Mouse (Mus musculus) intestine, embryonic 14.5 days (tissue): ENCODE measurements around the gene Cabin1. TPM values are rescaled to one million over a fixed set of nuclear protein-coding genes. Genes with fewer than 3 reads are reported as not detected.

Experiments
- ATAC-seq: fragments of 200-750 bp; cut with Nextera tagmentation; replicated peaks from 2 replicates; pipeline ENCODE4 v1.8.0; 2017; ENCODE audit warnings: low read depth, moderate number of reproducible peaks, moderate TSS enrichment, moderate library complexity; ENCODE audit not compliant: low FRiP score, low TSS enrichment
- DNase-seq: peaks from one replicate; pipeline ENCODE4 v3.0.0-alpha.2; 2018; ENCODE audit warnings: low spot score
- H3K27ac ChIP-seq: fragments of 300-500 bp; sonication (generic); 2 replicates; pipeline ENCODE4 v1.5.1; 2014; ENCODE audit warnings: low read depth, mild to moderate bottlenecking, control low read depth
- H3K27me3 ChIP-seq: fragments of 300-500 bp; sonication (generic); replicated peaks from 2 replicates; pipeline ENCODE4 v1.6.1; 2014; ENCODE audit warnings: low read length, control low read depth; ENCODE audit not compliant: control insufficient read depth, insufficient read depth
- H3K36me3 ChIP-seq: fragments of 300-500 bp; sonication (generic); 2 replicates; pipeline ENCODE4 v1.6.1; 2014; ENCODE audit warnings: low read length, control low read depth; ENCODE audit not compliant: control insufficient read depth, insufficient read depth
- H3K4me1 ChIP-seq: fragments of 300-500 bp; sonication (generic); replicated peaks from 2 replicates; pipeline ENCODE4 v1.6.1; 2014; ENCODE audit warnings: low read length, control low read depth, mixed read lengths; ENCODE audit not compliant: control insufficient read depth, insufficient read depth
- H3K4me2 ChIP-seq: fragments of 300-500 bp; sonication (generic); 2 replicates; pipeline ENCODE4 v1.6.1; 2014; ENCODE audit warnings: low read length
- H3K4me3 ChIP-seq: fragments of 300-500 bp; sonication (generic); 2 replicates; pipeline ENCODE4 v1.5.1; 2014; ENCODE audit warnings: low read depth, low read length, control low read depth, mixed read lengths
- H3K9ac ChIP-seq: fragments of 300-500 bp; sonication (generic); 2 replicates; pipeline ENCODE4 v1.6.1; 2014; ENCODE audit warnings: mild to moderate bottlenecking, low read length
- H3K9me3 ChIP-seq: fragments of 300-500 bp; sonication (generic); 2 replicates; pipeline ENCODE4 v1.6.1; 2016; ENCODE audit warnings: low read length, control low read depth; ENCODE audit not compliant: control insufficient read depth
- WGBS: fragments of 180-500 bp; shearing (Covaris S2); extraction: QIAGEN DNeasy Blood & Tissue Kit; methylation state at CpG from one replicate; pipeline ENCODE4 v1.1.7; 2014; 5-methylcytosine and 5-hydroxymethylcytosine counted together
- polyA plus RNA-seq: library from polyadenylated mRNA; unstranded; fragments of >200 nt; fragmentation: Nextera tagmentation; extraction: Ambion mirVana; gene quantifications from 2 replicates; pipeline ENCODE4 v1.2.1, GENCODE M21; 2014

Gene Cabin1
- polyA plus RNA-seq, 1 experiment from 2014 or later, result 47.2 TPM

GRCm38 (mm10) chr10:75636084-75636786 lies 127.9 kb downstream of the Cabin1 start:
- WGBS, result 84% methylated on average over 12 of the region's 12 CpGs
- H3K27ac ChIP-seq, result no peak overlapping the region
- H3K4me2 ChIP-seq, result no peak overlapping the region
- DNase-seq (no peak), ATAC-seq (no peak)
- H3K9ac ChIP-seq, result no peak overlapping the region
- no peaks in the 10 kb centered on the region for H3K36me3 ChIP-seq
- no peaks in the 10 kb centered on the region for H3K9me3 ChIP-seq
- no peaks in the 10 kb centered on the region; the same call in 1 of the 2 replicates for H3K4me1 ChIP-seq
- no peaks in the 10 kb centered on the region for H3K27me3 ChIP-seq
- H3K4me3 ChIP-seq, result no peak overlapping the region

GRCm38 (mm10) chr10:75635693-75636055 lies 128.5 kb downstream of the Cabin1 start:
- DNase-seq (peak; percentile 89), ATAC-seq (no peak)
- Histone ChIP-seq H3K4me2 (no peak overlapping the region), H3K4me1 (no peaks in the 10 kb centered on the region; the same call in 1 of the 2 replicates), H3K36me3 (no peaks in the 10 kb centered on the region), H3K27ac (no peak overlapping the region), H3K27me3 (no peaks in the 10 kb centered on the region), H3K9me3 (no peaks in the 10 kb centered on the region), H3K4me3 (no peak overlapping the region), H3K9ac (no peak overlapping the region)
- WGBS, result 9% methylated on average over 9 of the region's 9 CpGs

DNA sequence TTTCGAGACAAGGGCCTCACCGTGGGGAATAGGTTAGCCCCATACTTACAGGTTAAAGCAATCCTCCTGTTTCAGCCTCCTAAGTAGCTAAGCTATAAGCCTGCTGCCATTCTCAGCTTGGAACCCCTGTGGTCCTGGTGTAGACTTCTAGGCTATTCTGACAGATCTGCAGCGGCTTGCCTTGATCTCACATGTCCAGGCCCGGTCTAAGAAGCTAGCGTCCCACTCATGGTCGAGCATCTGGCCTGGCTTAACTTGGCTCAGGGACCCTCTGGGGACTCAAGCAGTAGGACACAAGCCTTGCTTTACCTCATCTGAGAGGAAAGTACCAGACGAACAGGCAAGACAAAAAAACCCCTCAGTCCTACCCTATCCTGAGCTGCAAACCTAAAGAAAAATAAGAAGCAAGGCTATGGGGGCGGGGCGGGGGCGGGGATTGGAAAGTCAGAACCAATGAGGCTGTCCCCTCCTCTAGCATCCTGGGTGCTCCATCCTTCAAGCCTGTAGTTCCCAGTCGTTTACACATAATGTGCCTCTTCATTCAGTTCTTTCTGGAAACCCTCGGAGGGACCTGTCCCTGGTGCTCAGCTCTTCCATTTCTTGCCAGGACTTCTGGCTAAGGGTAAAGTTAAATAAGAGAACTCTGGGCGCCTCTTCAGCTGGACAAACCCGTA lies 129.0 kb downstream of the Cabin1 start:
- Histone ChIP-seq H3K27ac (no peak overlapping the region), H3K9me3 (no peaks in the 10 kb centered on the region), H3K27me3 (no peaks in the 10 kb centered on the region), H3K4me3 (no peak overlapping the region), H3K4me2 (no peak overlapping the region), H3K9ac (no peak overlapping the region), H3K4me1 (no peaks in the 10 kb centered on the region; the same call in 1 of the 2 replicates), H3K36me3 (no peaks in the 10 kb centered on the region)
- no peak for ATAC-seq
- WGBS, result 72% methylated on average over 14 of the region's 14 CpGs
- DNase-seq, result no peak

- Histone ChIP-seq H3K4me3 (no peak overlapping the region), H3K27me3 (no peaks in the 10 kb centered on the region), H3K36me3 (no peaks in the 10 kb centered on the region), H3K4me2 (no peak overlapping the region), H3K9me3 (no peaks in the 10 kb centered on the region), H3K4me1 (no peaks in the 10 kb centered on the region; the same call in 1 of the 2 replicates), H3K27ac (no peak overlapping the region), H3K9ac (no peak overlapping the region)
- 90% methylated on average over 8 of the region's 8 CpGs for WGBS
- no peak for ATAC-seq
- DNase-seq, result no peak
These were observed 129.5 kb downstream of the Cabin1 start for GRCm38 (mm10) chr10:75634610-75635009.

DNA sequence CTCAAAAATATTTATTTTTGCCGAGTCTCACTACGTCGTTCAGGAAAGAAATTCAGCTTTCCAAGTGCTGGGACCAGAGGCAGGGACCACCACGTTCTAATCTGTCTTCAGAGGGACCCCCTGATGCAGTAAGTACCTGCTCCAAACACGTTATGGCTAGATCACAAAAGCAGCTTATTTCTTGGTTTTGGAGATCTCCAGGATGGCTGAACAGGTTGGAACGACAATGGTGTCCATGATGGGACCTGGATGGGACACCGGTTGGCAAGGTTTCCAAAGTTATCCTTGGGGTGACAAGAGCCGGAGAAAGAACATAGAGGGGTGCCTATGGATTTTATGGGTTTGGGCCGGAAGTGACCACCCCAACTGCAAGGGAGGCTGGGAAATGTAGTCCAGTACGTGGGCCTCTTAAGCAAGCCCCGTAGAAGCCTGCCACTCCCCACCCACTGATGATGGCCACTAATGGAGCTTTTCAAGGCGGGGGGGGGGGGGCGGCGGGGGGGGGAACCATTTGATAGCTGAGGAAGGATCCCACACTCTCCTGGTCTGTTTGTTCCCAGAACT lies 130.5 kb downstream of the Cabin1 start:
- 74% methylated on average over 12 of the region's 14 CpGs for WGBS
- DNase-seq, result no peak
- no peaks in the 10 kb centered on the region for H3K36me3 ChIP-seq

DNA sequence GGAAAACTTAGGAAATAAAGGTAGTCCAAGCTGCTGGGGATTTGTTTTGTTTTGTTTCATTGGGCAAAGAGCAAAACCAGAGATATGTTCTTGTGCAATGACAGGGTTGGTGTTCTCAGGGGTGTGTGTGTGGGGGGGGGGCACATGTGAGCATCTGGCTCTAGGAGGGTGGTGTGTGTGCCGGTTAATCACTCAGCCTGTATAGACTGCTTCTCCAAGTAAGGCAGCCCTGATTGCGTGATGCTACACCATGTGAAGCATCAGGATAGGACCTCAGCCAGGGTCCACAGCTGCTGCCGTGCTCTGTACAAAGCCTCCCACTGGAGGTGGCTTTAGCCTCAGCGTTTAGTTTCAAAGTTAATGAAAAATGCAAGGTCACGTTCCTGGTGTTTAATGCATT lies 131.1 kb downstream of the Cabin1 start:
- DNase-seq, result no peak
- Histone ChIP-seq H3K4me3 (no peak overlapping the region), H3K27me3 (no peaks in the 10 kb centered on the region), H3K36me3 (no peaks in the 10 kb centered on the region), H3K4me1 (no peaks in the 10 kb centered on the region; the same call in 1 of the 2 replicates), H3K4me2 (no peak overlapping the region), H3K9me3 (no peaks in the 10 kb centered on the region), H3K27ac (no peak overlapping the region), H3K9ac (no peak overlapping the region)
- no peak for ATAC-seq
- 78% methylated on average over 5 of the region's 5 CpGs for WGBS

More for the DNA sequence above, 130.5 kb downstream of the Cabin1 start:
- Histone ChIP-seq H3K4me2 (no peak overlapping the region), H3K27me3 (no peaks in the 10 kb centered on the region), H3K9ac (no peak overlapping the region), H3K27ac (no peak overlapping the region), H3K9me3 (no peaks in the 10 kb centered on the region), H3K4me3 (no peak overlapping the region), H3K4me1 (no peaks in the 10 kb centered on the region; the same call in 1 of the 2 replicates)
- no peak for ATAC-seq

- no peaks in the 10 kb centered on the region for H3K27me3 ChIP-seq
- H3K4me1 ChIP-seq, result peaks cover under 1% of the 10 kb centered on the region; the same call in 1 of the 2 replicates
- no peaks in the 10 kb centered on the region for H3K36me3 ChIP-seq
- H3K4me2 ChIP-seq, result no peak overlapping the region
- no peak overlapping the region for H3K4me3 ChIP-seq
- DNase-seq (no peak), ATAC-seq (no peak)
- peak overlapping the region; percentile 22; the same call in 1 of the 2 replicates for H3K27ac ChIP-seq
- H3K9ac ChIP-seq, result no peak overlapping the region
- WGBS, result 43% methylated on average over 5 of the region's 5 CpGs
- no peaks in the 10 kb centered on the region for H3K9me3 ChIP-seq
These were observed 131.5 kb downstream of the Cabin1 start for GRCm38 (mm10) chr10:75632633-75633032.

GRCm38 (mm10) chr10:75627490-75627889 lies 136.7 kb downstream of the Cabin1 start:
- Histone ChIP-seq H3K27ac (no peak overlapping the region), H3K4me1 (peaks cover 2% of the 10 kb centered on the region; the same call in 1 of the 2 replicates), H3K36me3 (no peaks in the 10 kb centered on the region), H3K4me2 (no peak overlapping the region), H3K4me3 (no peak overlapping the region), H3K9me3 (no peaks in the 10 kb centered on the region), H3K27me3 (no peaks in the 10 kb centered on the region), H3K9ac (no peak overlapping the region)
- WGBS, result 74% methylated on average over 3 of the region's 3 CpGs
- no peak for ATAC-seq
- DNase-seq, result no peak
